Mouse (Mus musculus) lung, postnatal 0 days (tissue): ENCODE results near the gene Ror1.

Source experiments
- CTCF ChIP-seq: IDR thresholded peaks from 2 replicates; pipeline ENCODE4 v1.5.1; 2016; ENCODE audit warnings: antibody characterized with exemption, mild to moderate bottlenecking
- EP300 ChIP-seq: IDR thresholded peaks from 2 replicates; pipeline ENCODE4 v1.6.1; 2016; ENCODE audit warnings: antibody characterized with exemption, mild to moderate bottlenecking, control low read depth

DNA sequence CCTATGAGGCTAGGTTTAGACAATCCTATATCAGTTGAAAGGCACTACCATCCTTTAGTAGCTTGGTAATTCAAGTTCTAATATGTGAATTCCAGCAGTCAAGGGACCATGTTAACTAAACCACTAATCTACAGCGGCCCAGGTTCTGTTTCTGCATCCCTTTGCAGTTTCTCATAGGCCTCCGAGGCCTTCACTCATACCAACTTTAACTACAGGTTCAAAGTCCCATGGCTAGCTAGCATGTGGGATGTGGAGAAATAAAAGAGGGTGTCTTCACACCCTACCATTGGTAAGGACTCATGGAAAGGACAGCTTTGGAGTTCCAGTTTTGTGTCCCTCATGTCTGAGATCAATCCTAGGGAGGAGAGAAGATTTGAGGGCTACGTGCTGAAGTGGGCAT is 60.1 kb downstream of the Ror1 start:
- no peak for TF ChIP-seq CTCF
- no peak for TF ChIP-seq EP300
